Mouse (Mus musculus) MEL (cell line): ENCODE data around the gene Ap5s1. TPM values are rescaled to one million over a fixed set of nuclear protein-coding genes. Genes with fewer than 3 reads are reported as not detected.

Experiments
- DNase-seq: peaks from one replicate; pipeline ENCODE4 v3.0.0; 2011; ENCODE audit warnings: low read depth, low spot score
- H3K27ac ChIP-seq: 2 replicates; pipeline ENCODE4 v1.5.1; 2012; ENCODE audit warnings: low read depth, mild to moderate bottlenecking, control low read depth, low read length, moderate library complexity; ENCODE audit not compliant: control insufficient read depth
- H3K27me3 ChIP-seq, 2 experiments: fragments of 150-350 bp in 1 of 2; sonication (generic) in 1 of 2; 2 replicates each; pipeline ENCODE4 v1.6.1; 2012; ENCODE audit warnings: low read length in 2 of 2, mild to moderate bottlenecking in 2 of 2, improper control_type of control experiment in 1 of 2, moderate library complexity in 1 of 2; ENCODE audit not compliant: insufficient read depth in 2 of 2, control insufficient read depth in 1 of 2
- H3K36me3 ChIP-seq, 2 experiments: 2 replicates each; pipeline ENCODE4 v1.6.1; 2012 to 2014; ENCODE audit warnings: low read length in 2 of 2, improper control_type of control experiment in 1 of 2, inconsistent platforms in 1 of 2, mild to moderate bottlenecking in 1 of 2; ENCODE audit not compliant: insufficient read depth in 2 of 2, control insufficient read depth in 1 of 2
- H3K4me1 ChIP-seq, 2 experiments: fragments of 150-350 bp in 1 of 2; sonication (generic) in 1 of 2; 2 replicates each; pipeline ENCODE4 v1.6.1; 2012; ENCODE audit warnings: low read length in 2 of 2, improper control_type of control experiment in 1 of 2, mild to moderate bottlenecking in 1 of 2; ENCODE audit not compliant: insufficient read depth in 2 of 2, control insufficient read depth in 1 of 2
- H3K4me3 ChIP-seq, 2 experiments: fragments of 150-350 bp in 1 of 2; sonication (generic) in 1 of 2; 2 replicates each; pipeline ENCODE4 v1.5.1; 2012; ENCODE audit warnings: low read depth in 2 of 2, low read length in 2 of 2, mild to moderate bottlenecking in 2 of 2, moderate library complexity in 2 of 2, control low read depth in 1 of 2, improper control_type of control experiment in 1 of 2; ENCODE audit not compliant: control insufficient read depth in 1 of 2, insufficient read depth in 1 of 2
- H3K79me2 ChIP-seq: 2 replicates; pipeline ENCODE4 v1.6.1; 2012; ENCODE audit warnings: mild to moderate bottlenecking, low read length, moderate library complexity; ENCODE audit not compliant: control insufficient read depth, poor library complexity, insufficient read depth
- H3K9ac ChIP-seq: 2 replicates; pipeline ENCODE4 v1.6.1; 2012; ENCODE audit warnings: low read depth, mild to moderate bottlenecking, control low read depth, low read length, moderate library complexity; ENCODE audit not compliant: control insufficient read depth, poor library complexity, severe bottlenecking
- H3K9me3 ChIP-seq: fragments of 150-350 bp; sonication (generic); replicated peaks from 2 replicates; pipeline ENCODE4 v1.6.1; 2012; ENCODE audit warnings: mild to moderate bottlenecking, low read length, improper control_type of control experiment, moderate library complexity; ENCODE audit not compliant: insufficient read depth
- CHD1 ChIP-seq: IDR thresholded peaks from 2 replicates; pipeline ENCODE4 v1.6.1; 2012; ENCODE audit warnings: low read depth, mild to moderate bottlenecking, inconsistent platforms, low read length, improper control_type of control experiment
- EP300 ChIP-seq, 2 experiments: IDR thresholded peaks; 2 replicates each; pipeline ENCODE4 v1.6.1; 2011; ENCODE audit warnings: improper control_type of control experiment in 2 of 2, low read length in 2 of 2, low read depth in 1 of 2, mild to moderate bottlenecking in 1 of 2
- ETS1 ChIP-seq: IDR thresholded peaks from 2 replicates; pipeline ENCODE4 v1.6.1; 2012; ENCODE audit warnings: low read depth, mild to moderate bottlenecking, inconsistent platforms, low read length, improper control_type of control experiment, moderate library complexity
- GABPA ChIP-seq: IDR thresholded peaks from 2 replicates; pipeline ENCODE4 v1.6.1; 2012; ENCODE audit warnings: low read depth, mild to moderate bottlenecking, inconsistent platforms, low read length, improper control_type of control experiment, moderate library complexity
- GATA1 ChIP-seq: IDR thresholded peaks from 2 replicates; pipeline ENCODE4 v1.6.1; 2011; ENCODE audit warnings: low read depth, low read length, improper control_type of control experiment
- HCFC1 ChIP-seq: IDR thresholded peaks from 2 replicates; pipeline ENCODE4 v1.6.1; 2012; ENCODE audit warnings: low read depth, mild to moderate bottlenecking, inconsistent platforms, low read length, improper control_type of control experiment, moderate library complexity
- JUND ChIP-seq: IDR thresholded peaks from 2 replicates; pipeline ENCODE4 v1.6.1; 2011; ENCODE audit warnings: low read depth, mild to moderate bottlenecking, improper control_type of control experiment, low read length
- MAX ChIP-seq: IDR thresholded peaks from 2 replicates; pipeline ENCODE4 v1.6.1; 2011; ENCODE audit warnings: low read length, improper control_type of control experiment
- MEF2A ChIP-seq: IDR thresholded peaks from 2 replicates; pipeline ENCODE4 v1.6.1; 2014; ENCODE audit warnings: low read depth, mild to moderate bottlenecking, inconsistent platforms, low read length, improper control_type of control experiment; ENCODE audit not compliant: poor library complexity, insufficient replicate concordance, severe bottlenecking; ENCODE audit errors: extremely low read depth
- MXI1 ChIP-seq: IDR thresholded peaks from 2 replicates; pipeline ENCODE4 v1.6.1; 2011; ENCODE audit warnings: mild to moderate bottlenecking, low read depth, low read length, improper control_type of control experiment
- MYC ChIP-seq: IDR thresholded peaks from 2 replicates; pipeline ENCODE4 v1.6.1; 2011; ENCODE audit warnings: low read depth, mild to moderate bottlenecking, low read length, improper control_type of control experiment, moderate library complexity
- NELFE ChIP-seq: IDR thresholded peaks from 2 replicates; pipeline ENCODE4 v1.6.1; 2011; ENCODE audit warnings: low read depth, low read length, improper control_type of control experiment
- NRF1 ChIP-seq: IDR thresholded peaks from 2 replicates; pipeline ENCODE4 v1.6.1; 2014; ENCODE audit warnings: low read depth, mild to moderate bottlenecking, inconsistent platforms, low read length, improper control_type of control experiment, moderate library complexity; ENCODE audit not compliant: poor library complexity, insufficient read depth, severe bottlenecking
- POLR2A ChIP-seq, 2 experiments: IDR thresholded peaks; 2 replicates each; pipeline ENCODE4 v1.6.1; 2011 to 2012; ENCODE audit warnings: low read length in 2 of 2, mild to moderate bottlenecking in 2 of 2, control low read depth in 1 of 2, improper control_type of control experiment in 1 of 2, low read depth in 1 of 2, moderate library complexity in 1 of 2; ENCODE audit not compliant: control insufficient read depth in 1 of 2, insufficient read depth in 1 of 2, poor library complexity in 1 of 2
- POLR2AphosphoS2 ChIP-seq: IDR thresholded peaks from 2 replicates; pipeline ENCODE4 v1.6.1; 2011; ENCODE audit warnings: low read length, improper control_type of control experiment
- POLR2AphosphoS5 ChIP-seq: IDR thresholded peaks from 2 replicates; pipeline ENCODE4 v1.6.1; 2012; ENCODE audit warnings: low read depth, borderline replicate concordance, mild to moderate bottlenecking, inconsistent platforms, low read length, moderate library complexity, mixed read lengths
- RAD21 ChIP-seq: IDR thresholded peaks from 2 replicates; pipeline ENCODE4 v1.6.1; 2011; ENCODE audit warnings: mild to moderate bottlenecking, low read depth, low read length, improper control_type of control experiment
- RCOR1 ChIP-seq: IDR thresholded peaks from 2 replicates; pipeline ENCODE4 v1.6.1; 2012; ENCODE audit warnings: low read depth, mild to moderate bottlenecking, inconsistent platforms, low read length, improper control_type of control experiment
- SIN3A ChIP-seq: IDR thresholded peaks from 2 replicates; pipeline ENCODE4 v1.6.1; 2012; ENCODE audit warnings: low read length, improper control_type of control experiment, inconsistent platforms
- TAL1 ChIP-seq: IDR thresholded peaks from 2 replicates; pipeline ENCODE4 v1.6.1; 2012; ENCODE audit warnings: mild to moderate bottlenecking, inconsistent platforms, low read length, moderate library complexity, mixed read lengths
- TBP ChIP-seq: IDR thresholded peaks from 2 replicates; pipeline ENCODE4 v1.8.0; 2011; ENCODE audit warnings: low read depth, low read length, improper control_type of control experiment
- TCF12 ChIP-seq: IDR thresholded peaks from 2 replicates; pipeline ENCODE4 v1.6.1; 2014; ENCODE audit warnings: low read depth, mild to moderate bottlenecking, inconsistent platforms, low read length, improper control_type of control experiment, moderate library complexity
- ZC3H11A ChIP-seq: IDR thresholded peaks from 2 replicates; pipeline ENCODE4 v1.6.1; 2012; ENCODE audit warnings: low read depth, mild to moderate bottlenecking, inconsistent platforms, low read length, improper control_type of control experiment
- ZMIZ1 ChIP-seq: IDR thresholded peaks from 2 replicates; pipeline ENCODE4 v1.6.1; 2012; ENCODE audit warnings: low read depth, mild to moderate bottlenecking, inconsistent platforms, low read length, improper control_type of control experiment, moderate library complexity
- ZNF384 ChIP-seq: IDR thresholded peaks from 2 replicates; pipeline ENCODE4 v1.6.1; 2012; ENCODE audit warnings: low read depth, mild to moderate bottlenecking, inconsistent platforms, low read length, improper control_type of control experiment
- polyA plus RNA-seq, 2 experiments: library from polyadenylated mRNA; stranded (reverse) in 1 of 2; unstranded in 1 of 2; fragments of >175 nt in 1 of 2; fragments of >200 nt in 1 of 2; gene quantifications; 2 replicates each; pipeline versions ENCODE4 v1.2.1 to v1.2.4; 2012; ENCODE audit warnings: low replicate concordance in 2 of 2, low read depth in 1 of 2; ENCODE audit not compliant: insufficient read length in 2 of 2, insufficient read depth in 1 of 2, missing spikeins in 1 of 2
- total RNA-seq: library from RNA; depleted of rRNA; stranded (reverse); fragments of 300-350 nt; gene quantifications from 2 replicates; pipeline ENCODE4 v1.2.3, GENCODE M21; 2012

Ap5s1 gene
- total and polyA plus RNA-seq, 3 experiments = 9.6 to 12.7 TPM; not detected in 1

GRCm38 (mm10) chr2:131209969-131210792, 3.3 kb downstream of the Ap5s1 start (continued):
- TF ChIP-seq GATA1 (no peak), GABPA (no peak)

- Histone ChIP-seq H3K4me3 (peak overlapping the region; percentile 71 to 73), H3K27me3 (no peaks in the 10 kb centered on the region)
- no peak for TF ChIP-seq ZC3H11A
- no peak for TF ChIP-seq RAD21
- no peak for TF ChIP-seq GATA1
- TF ChIP-seq GABPA = no peak
- no peak for TF ChIP-seq CHD1
- TF ChIP-seq ZMIZ1 = no peak
- no peak for TF ChIP-seq TBP
- no peak for TF ChIP-seq POLR2AphosphoS5
- no peak for TF ChIP-seq MEF2A
- no peak for TF ChIP-seq SIN3A
- no peak for TF ChIP-seq MXI1
- no peak for TF ChIP-seq NELFE
- TF ChIP-seq MAX = no peak
These were observed 4.2 kb downstream of the Ap5s1 start for GRCm38 (mm10) chr2:131211026-131211615.

GRCm38 (mm10) chr2:131213773-131214172, 6.9 kb downstream of the Ap5s1 start:
- H3K9ac ChIP-seq = peak overlapping the region; percentile 29; the same call in 1 of the 2 replicates
- no peaks in the 10 kb centered on the region for H3K27me3 ChIP-seq
- H3K36me3 ChIP-seq = peaks cover 0 to 7% of the 10 kb centered on the region in 2 experiments; a peak in 1 of 4 replicates
- peaks cover 0 to 28% of the 10 kb centered on the region in 2 experiments; a peak in 3 of 4 replicates for H3K4me1 ChIP-seq
- peak overlapping the region; percentile 13 to 18; a peak in 2 of 4 replicates for H3K4me3 ChIP-seq
- H3K27ac ChIP-seq = peak overlapping the region; percentile 48
- H3K9me3 ChIP-seq = no peaks in the 10 kb centered on the region
- peak; percentile 73 for DNase-seq
- H3K79me2 ChIP-seq = peaks cover 1% of the 10 kb centered on the region; the same call in 1 of the 2 replicates
- TF ChIP-seq SIN3A (peak; percentile 70), NRF1 (no peak), EP300 (IDR thresholded peaks at IDR 0.05; ENCODE audit: low read depth in 1 of 2, low read length in 2 of 2) (peak; percentile 78 to 82), HCFC1 (peak; percentile 42; the same call in 1 of the 2 replicates), JUND (no peak), RAD21 (no peak), POLR2AphosphoS5 (no peak), RCOR1 (peak; percentile 75), GATA1 (peak; percentile 86), TCF12 (peak; percentile 92), TBP (0 out of 2 replicates have a peak, but pooled peaks have one; percentile 13), TAL1 (peak; percentile 71), POLR2A (IDR thresholded peaks at IDR 0.05; ENCODE audit: control insufficient read depth in 1 of 2, insufficient read depth in 1 of 2, low read depth in 1 of 2, low read length in 2 of 2, poor library complexity in 1 of 2) (no peak), POLR2AphosphoS2 (no peak), CHD1 (no peak), ETS1 (peak; percentile 86), ZNF384 (no peak), MYC (no peak)

More at GRCm38 (mm10) chr2:131211026-131211615, 4.2 kb downstream of the Ap5s1 start:
- Histone ChIP-seq H3K9ac (peak overlapping the region; percentile 66), H3K27ac (no peak overlapping the region), H3K9me3 (no peaks in the 10 kb centered on the region), H3K79me2 (peaks cover 1% of the 10 kb centered on the region; the same call in 1 of the 2 replicates), H3K36me3 (peaks cover 0 to 14% of the 10 kb centered on the region in 2 experiments; a peak in 2 of 4 replicates), H3K4me1 (peaks cover 4 to 47% of the 10 kb centered on the region in 2 experiments; a peak in 3 of 4 replicates)
- DNase-seq = no peak
